Mouse (Mus musculus) cerebellum, postnatal 36 days (tissue): ENCODE measurements around the gene Slc22a18.
"Not testable (repeated sequence)": the region's sequence is repeated elsewhere in the genome, so short reads cannot be mapped to it uniquely, and the experiment has no call there.

ENCODE experiments used
- DNase-seq, 2 experiments: peaks; one replicate each; pipeline ENCODE4 v3.0.0; 2021 to 2022; ENCODE audit warnings: mixed read lengths in 2 of 2

Slc22a18 gene

DNA sequence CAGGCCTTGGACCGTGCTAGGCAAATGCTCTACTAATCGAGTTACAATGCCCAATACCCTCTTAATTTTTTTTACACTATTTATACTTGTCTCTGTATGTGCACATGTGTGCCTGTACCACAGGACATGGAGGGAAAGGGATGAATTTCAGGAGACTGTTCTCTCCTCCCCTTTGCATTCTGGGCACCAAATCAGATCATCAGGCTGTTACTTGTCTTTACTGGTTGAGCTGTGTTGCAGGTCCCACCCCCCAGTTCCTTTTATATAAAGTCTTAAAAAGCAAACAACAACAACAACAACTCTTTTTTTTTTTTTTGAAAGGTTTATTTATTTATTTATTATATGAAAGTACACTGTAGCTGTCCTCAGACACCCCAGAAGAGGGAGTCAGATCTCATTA, 31.9 kb downstream of the Slc22a18 start:
- no peak for DNase-seq

DNA sequence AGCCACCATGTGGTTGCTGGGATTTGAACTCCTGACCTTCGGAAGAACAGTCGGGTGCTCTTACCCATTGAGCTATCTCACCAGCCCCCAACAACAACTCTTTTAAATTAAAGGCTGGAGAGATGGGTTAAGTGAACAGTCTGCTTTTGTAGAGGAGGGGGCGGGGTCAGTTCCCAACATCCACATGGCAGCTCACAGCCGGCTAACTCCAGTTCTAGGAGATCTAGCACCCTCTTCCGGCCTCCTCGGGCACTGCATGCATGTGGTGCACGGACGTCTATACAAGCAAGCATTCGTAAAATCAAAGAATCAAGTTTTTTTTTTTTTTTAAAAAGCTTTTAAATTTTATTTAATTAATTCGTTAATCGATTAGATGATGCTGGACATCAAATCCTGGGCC, 32.3 kb downstream of the Slc22a18 start:
- peak; percentile 47 to 56 for DNase-seq

DNA sequence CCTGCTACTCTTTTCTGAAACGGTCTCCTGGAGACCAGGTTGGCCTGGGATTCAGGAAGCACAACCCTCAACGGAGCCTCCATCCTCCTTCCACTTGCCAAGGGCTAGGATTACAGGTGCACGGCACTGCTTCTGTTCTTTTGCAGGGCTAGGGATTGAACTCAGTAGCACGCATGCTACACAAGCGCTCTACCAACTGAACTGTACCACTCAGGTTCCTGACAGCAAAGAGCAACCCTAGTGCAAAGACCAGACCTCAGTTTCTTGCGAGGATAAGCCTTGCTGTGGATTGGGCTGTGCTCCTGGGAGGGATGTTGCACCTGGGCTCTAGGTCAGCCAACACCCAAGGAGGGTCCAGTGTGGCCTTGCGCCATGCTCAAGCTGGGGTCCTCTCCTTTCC, 32.7 kb downstream of the Slc22a18 start:
- DNase-seq, result no peak

GRCm38 (mm10) chr7:143506675-143507074, 33.1 kb downstream of the Slc22a18 start:
- peak; percentile 31 to 41 for DNase-seq

DNA sequence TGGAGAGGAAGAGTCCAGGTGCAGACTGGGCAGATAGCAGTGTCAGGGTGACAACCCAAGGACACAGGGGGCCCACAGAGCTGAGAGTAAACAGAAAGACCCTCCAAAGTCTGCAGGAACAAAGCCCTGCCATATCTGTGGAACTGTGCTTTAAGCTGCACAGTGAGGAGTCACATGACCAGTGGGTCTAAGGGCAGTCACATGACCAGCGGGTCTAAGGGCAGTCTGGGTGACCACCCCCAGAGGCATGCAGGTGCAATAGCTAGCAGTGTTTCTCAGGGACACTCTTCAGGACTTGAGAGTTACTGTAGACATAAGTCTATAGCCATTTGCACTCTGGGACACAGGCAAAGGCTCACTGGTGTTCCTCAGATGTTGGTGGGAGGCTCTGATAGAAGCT, 36.0 kb downstream of the Slc22a18 start:
- DNase-seq, result no peak

GRCm38 (mm10) chr7:143510593-143511334, 37.2 kb downstream of the Slc22a18 start:
- no peak for DNase-seq

DNA sequence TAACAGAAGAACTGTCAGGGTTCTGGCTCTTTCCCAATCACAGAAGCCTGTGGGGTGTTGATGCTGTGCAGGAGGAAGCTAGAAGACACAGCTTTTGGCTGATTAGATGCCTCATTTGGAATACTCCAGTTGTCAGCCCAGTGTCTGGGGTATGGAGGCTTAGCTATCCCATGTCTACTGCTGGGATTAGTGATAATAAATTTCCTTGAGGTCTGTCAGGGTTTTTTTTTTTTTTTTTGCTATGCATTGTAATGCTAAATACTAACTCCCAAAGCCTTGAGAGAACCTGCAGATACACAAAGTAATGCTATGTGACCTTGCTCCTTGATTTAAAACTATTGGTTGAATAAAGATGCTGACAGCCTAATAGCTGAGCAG, 37.8 kb downstream of the Slc22a18 start:
- no peak for DNase-seq

GRCm38 (mm10) chr7:143513763-143514415, 40.4 kb downstream of the Slc22a18 start:
- no peak for DNase-seq

- no peak for DNase-seq
Observed at GRCm38 (mm10) chr7:143514416-143514768, 40.9 kb downstream of the Slc22a18 start.

GRCm38 (mm10) chr7:143519333-143519732, 45.8 kb downstream of the Slc22a18 start:
- DNase-seq, result no peak

DNA sequence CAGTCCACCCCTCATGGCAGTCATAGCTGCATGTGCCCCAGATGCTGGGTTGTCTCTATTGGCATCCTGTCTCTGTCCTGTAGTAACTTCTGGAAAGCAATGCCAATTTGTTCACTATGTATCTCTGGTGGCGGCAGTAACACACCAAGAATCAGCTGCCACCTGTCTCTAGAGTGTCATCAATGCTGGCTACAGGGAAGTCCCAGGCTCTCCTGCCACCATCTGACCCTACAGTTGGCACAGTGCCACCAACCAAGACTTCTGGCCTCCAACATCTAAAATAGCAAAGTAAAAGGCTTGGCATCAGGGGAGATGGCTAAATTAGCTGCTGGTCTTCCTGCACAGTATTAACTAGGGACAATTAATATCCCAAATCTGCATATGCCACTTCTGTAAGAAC, 58.9 kb downstream of the Slc22a18 start:
- peak; percentile 15 to 25 for DNase-seq

DNA sequence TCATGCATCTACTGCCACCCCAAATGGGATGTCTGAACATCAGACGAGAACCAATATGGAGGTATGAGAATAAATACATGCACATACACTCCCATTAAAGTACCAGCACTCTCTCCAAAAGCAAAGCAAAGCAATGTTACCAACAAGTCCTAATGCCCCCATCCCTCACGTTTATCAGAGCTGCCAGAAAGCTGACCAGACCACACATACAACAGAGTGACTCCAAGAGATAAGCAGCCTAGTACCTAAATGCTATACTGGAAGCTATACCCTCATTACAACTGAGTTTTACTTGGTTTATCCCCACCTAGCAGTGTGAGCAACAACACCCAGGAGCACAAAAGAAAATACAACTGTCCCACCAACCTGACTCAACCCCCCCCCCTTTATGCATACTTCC, 59.7 kb downstream of the Slc22a18 start:
- DNase-seq, result no peak

DNA sequence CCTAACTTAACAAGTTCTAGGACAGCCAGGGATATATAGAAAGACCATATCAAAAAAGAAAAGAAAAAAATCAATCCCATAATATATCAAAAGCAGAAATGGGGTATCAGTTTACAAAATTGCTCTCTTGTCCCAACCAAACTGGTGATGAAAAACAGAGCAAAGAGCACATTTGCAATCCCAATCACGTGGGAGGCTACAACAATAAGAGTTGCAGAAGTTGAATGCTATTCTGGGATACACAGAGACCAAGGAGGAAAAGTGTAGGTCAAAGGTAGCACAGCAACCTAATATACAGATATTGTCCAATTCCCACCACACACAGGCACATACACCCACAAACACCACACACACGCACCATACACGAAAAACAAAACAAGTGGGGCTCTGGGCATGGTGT, 62.7 kb downstream of the Slc22a18 start:
- DNase-seq, result no peak

GRCm38 (mm10) chr7:143538229-143538628, 64.7 kb downstream of the Slc22a18 start:
- DNase-seq, result not testable (repeated sequence)

GRCm38 (mm10) chr7:143538671-143539070, 65.1 kb downstream of the Slc22a18 start:
- DNase-seq, result no peak

DNA sequence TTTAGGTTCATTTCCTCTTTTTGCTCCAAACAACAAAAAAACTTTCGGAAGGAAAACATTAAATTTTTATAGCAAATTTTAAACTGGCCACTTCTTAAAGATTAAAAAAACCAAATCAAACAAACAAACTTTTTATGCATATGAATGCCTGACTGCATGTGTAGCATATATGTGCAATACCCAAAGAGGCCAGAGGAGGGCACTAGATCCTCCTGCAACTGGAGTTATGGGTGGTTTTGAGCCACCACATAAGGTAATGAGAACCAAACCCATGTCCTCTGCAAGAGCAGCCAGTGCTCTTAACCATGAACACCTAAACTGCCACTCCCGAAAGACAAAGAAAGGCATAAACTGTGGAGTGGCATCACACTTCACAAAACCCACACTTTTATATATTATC, 70.8 kb downstream of the Slc22a18 start:
- peak in 1 of 2 experiments; percentile 34 for DNase-seq

- DNase-seq, result no peak
Observed at GRCm38 (mm10) chr7:143546554-143546953, 73.0 kb downstream of the Slc22a18 start.

- DNase-seq, result no peak
Observed at GRCm38 (mm10) chr7:143548231-143548961, 74.9 kb downstream of the Slc22a18 start.
